In genomic region chr10:8181596-8182185, GRCm38 (mm10) we compare ENCODE assay signal across 18 mouse cellular contexts.
DNase-seq lines count a peak whose midpoint lies in the region; ATAC-seq lines count a peak whose summit lies in the region.
"Had no signal": no experiment of that assay in that cellular context is flagged by ENCODE, and none has a peak within 500 bp of the region (broad histone marks: within the 10 kb centered on the region; RNA-seq: fewer than 3 reads in every experiment).

No protein-coding gene starts in this region.

- 0 out of 2 replicates have a peak, but pooled peaks cover 4% of the 10 kb centered on the region for H3K4me1 ChIP-seq in kidney, embryonic 14.5 days (ENCODE audit: control insufficient read depth, insufficient read depth, low read length)
- H3K4me1 ChIP-seq in midbrain, embryonic 11.5 days (ENCODE audit: control insufficient read depth, insufficient read depth, low read length): peaks cover under 1% of the 10 kb centered on the region; the same call in 1 of the 2 replicates
- H3K4me1 ChIP-seq in midbrain, embryonic 14.5 days (ENCODE audit: control insufficient read depth, insufficient read depth, low read length): peaks cover 5% of the 10 kb centered on the region; the same call in 1 of the 2 replicates

- no peak overlapping the region for H3K27ac ChIP-seq in kidney, embryonic 14.5 days (ENCODE audit: low read depth, low read length)
- no peak overlapping the region for H3K27ac ChIP-seq in midbrain, embryonic 11.5 days (ENCODE audit: low read depth, low read length)
- no peak overlapping the region for H3K27ac ChIP-seq in midbrain, embryonic 14.5 days (replicated peaks; ENCODE audit: low read depth, low read length)
- H3K27ac ChIP-seq: forebrain, embryonic 15.5 days; hindbrain, embryonic 15.5 days had no signal

- no peak overlapping the region for H3K4me3 ChIP-seq in kidney, embryonic 14.5 days (ENCODE audit: low read length)
- no peak overlapping the region for H3K4me3 ChIP-seq in midbrain, embryonic 11.5 days (ENCODE audit: low read depth, low read length)
- H3K4me3 ChIP-seq in midbrain, embryonic 14.5 days (replicated peaks; ENCODE audit: low read depth, low read length): no peak overlapping the region
- H3K4me3 ChIP-seq: erythroblast, embryonic 14.5 days; forebrain, embryonic 15.5 days; hindbrain, embryonic 15.5 days had no signal

- H3K4me2 ChIP-seq in kidney, embryonic 14.5 days (replicated peaks; ENCODE audit: low read depth, low read length): no peak overlapping the region
- no peak overlapping the region for H3K4me2 ChIP-seq in midbrain, embryonic 11.5 days
- H3K4me2 ChIP-seq in midbrain, embryonic 14.5 days (ENCODE audit: low read length): no peak overlapping the region
- H3K4me2 ChIP-seq: forebrain, embryonic 15.5 days; hindbrain, embryonic 15.5 days had no signal

- no peaks in the 10 kb centered on the region for H3K36me3 ChIP-seq in kidney, embryonic 14.5 days (ENCODE audit: control insufficient read depth, insufficient read depth, low read length)
- H3K36me3 ChIP-seq in midbrain, embryonic 11.5 days (ENCODE audit: control insufficient read depth, insufficient read depth, low read length): no peaks in the 10 kb centered on the region
- no peaks in the 10 kb centered on the region for H3K36me3 ChIP-seq in midbrain, embryonic 14.5 days (ENCODE audit: control insufficient read depth, insufficient read depth, low read length)
- H3K36me3 ChIP-seq: forebrain, embryonic 15.5 days; hindbrain, embryonic 15.5 days had no signal

- WGBS in kidney, embryonic 14.5 days: 51% methylated on average over 4 of the region's 4 CpGs
- WGBS in midbrain, embryonic 11.5 days: 87% methylated on average over 4 of the region's 4 CpGs
- 80% methylated on average over 4 of the region's 4 CpGs for WGBS in midbrain, embryonic 14.5 days

- no peak for DNase-seq in kidney, adult 9 months
- peak; percentile 39 for DNase-seq in midbrain, embryonic 11.5 days (ENCODE audit: low spot score, missing footprints)
- DNase-seq in midbrain, embryonic 14.5 days: no peak
- peak; percentile 54 to 61 for DNase-seq in natural killer cell, adult 2 months (ENCODE audit: low spot score in 2 of 2)
- no peak for DNase-seq in layer of hippocampus, postnatal 36 days
- no peak for DNase-seq in frontal cortex, postnatal 25 days (ENCODE audit: low spot score in 2 of 2)
- DNase-seq: adrenal gland, postnatal 25 days; B cell, adult 2 months; cerebellum, adult 9-10 months; gastrocnemius, postnatal 10 days; heart, postnatal 14 days; lung, adult 18-20 months had no signal

- H3K27me3 ChIP-seq in kidney, embryonic 14.5 days (ENCODE audit: control insufficient read depth, insufficient read depth, low read length): no peaks in the 10 kb centered on the region
- no peaks in the 10 kb centered on the region for H3K27me3 ChIP-seq in midbrain, embryonic 11.5 days (ENCODE audit: control insufficient read depth, insufficient read depth, low read length)
- no peaks in the 10 kb centered on the region for H3K27me3 ChIP-seq in midbrain, embryonic 14.5 days (ENCODE audit: control insufficient read depth, insufficient read depth, low read length)
- H3K27me3 ChIP-seq: forebrain, embryonic 15.5 days; hindbrain, embryonic 15.5 days had no signal

- no peak overlapping the region for H3K9ac ChIP-seq in kidney, embryonic 14.5 days (ENCODE audit: low read depth, low read length)
- no peak overlapping the region for H3K9ac ChIP-seq in midbrain, embryonic 11.5 days (ENCODE audit: low read length)
- no peak overlapping the region for H3K9ac ChIP-seq in midbrain, embryonic 14.5 days (replicated peaks; ENCODE audit: low read length)
- H3K9ac ChIP-seq: forebrain, embryonic 15.5 days; hindbrain, embryonic 15.5 days had no signal

- H3K9me3 ChIP-seq in kidney, embryonic 14.5 days (ENCODE audit: control insufficient read depth, low read length): no peaks in the 10 kb centered on the region
- no peaks in the 10 kb centered on the region for H3K9me3 ChIP-seq in midbrain, embryonic 11.5 days (ENCODE audit: control insufficient read depth, low read length)
- H3K9me3 ChIP-seq in midbrain, embryonic 14.5 days (ENCODE audit: control insufficient read depth, low read length): no peaks in the 10 kb centered on the region
- H3K9me3 ChIP-seq: forebrain, embryonic 15.5 days; hindbrain, embryonic 15.5 days had no signal

- peak; percentile 78 for ATAC-seq in kidney, embryonic 14.5 days (ENCODE audit: low FRiP score, low TSS enrichment)
- ATAC-seq in midbrain, embryonic 11.5 days (ENCODE audit: low FRiP score): no peak
- ATAC-seq in midbrain, embryonic 14.5 days (ENCODE audit: low FRiP score, low TSS enrichment): no peak
- peak; percentile 63 for ATAC-seq in activated CD4-positive, CD25-positive, alpha-beta regulatory T cell, adult 4 months
- ATAC-seq: forebrain, embryonic 15.5 days; midbrain, embryonic 16.5 days had no signal

Comparison
In these comparisons a context has a peak if more than half of its experiments do, and no peak if none do; other contexts are left out.
1. DNase-seq: peak in midbrain, embryonic 11.5 days (single experiment) and natural killer cell, adult 2 months (2 of 2); none in kidney, adult 9 months (single experiment), midbrain, embryonic 14.5 days (single experiment), layer of hippocampus, postnatal 36 days (0 of 2) and frontal cortex, postnatal 25 days (0 of 2).
2. ATAC-seq: peak in kidney, embryonic 14.5 days (single experiment) and activated CD4-positive, CD25-positive, alpha-beta regulatory T cell, adult 4 months (single experiment); none in midbrain, embryonic 11.5 days (single experiment) and midbrain, embryonic 14.5 days (single experiment).